Mouse (Mus musculus): ENCODE data around the gene Shd. TPM values are rescaled to one million over a fixed set of nuclear protein-coding genes. Genes with fewer than 3 reads are reported as not detected.

Gene Shd
- total RNA-seq (2012; rRNA removed) (0.21 and 0.47 TPM in 2 replicates), total RNA-seq (2014; rRNA removed) (0.46 TPM in 1 of 2 replicates, not detected in the other), polyA plus RNA-seq (2012; ENCODE audit: insufficient read length, low read depth) (0.85 and 0.87 TPM in 2 replicates)

GRCm38 (mm10) chr17:55969966-55970891 is at the start of gene Shd:
Gene Shd, plus strand, starts transcription at chr17:55970467.
- no peaks in the 10 kb centered on the region for H3K27me3 ChIP-seq (replicated peaks)
- no peak for TF ChIP-seq EP300 (IDR thresholded peaks at IDR 0.05; ENCODE audit: low read length)
- no peak for TF ChIP-seq CTCF (conservative IDR thresholded peaks at IDR 0.05 in 1 of 2, IDR thresholded peaks at IDR 0.05 in 1 of 2; ENCODE audit: low read depth in 2 of 2, low read length in 2 of 2)
- TF ChIP-seq RCOR1 (conservative IDR thresholded peaks at IDR 0.05; ENCODE audit: low read depth, low read length) = no peak
- H3K4me1 ChIP-seq (ENCODE audit: control insufficient read depth in 1 of 2, insufficient read depth in 2 of 2) = peaks cover 0 to 16% of the 10 kb centered on the region in 2 experiments; a peak in 3 of 4 replicates
- dilution Hi-C loops (cut with MboI; ENCODE audit: extremely low pct_ligation_motif_present, extremely low pct_unique_long_range_greater_than_20kb, low sequenced_read_pairs) (no loop called here), in situ Hi-C loops (cut with MboI; ENCODE audit: low pct_ligation_motif_present, low pct_unique_long_range_greater_than_20kb, low sequenced_read_pairs) (loop anchor here (5.0 kb wide), 1 partner anchor 37 kb away; the partner anchor contains the start of genes Mpnd and Stap2)
- H3K4me2 ChIP-seq (ENCODE audit: insufficient read depth, low read depth, poor library complexity, severe bottlenecking) = no peak within 1 kb of the TSS
- no peaks in the 10 kb centered on the region for H3K79me2 ChIP-seq (replicated peaks; ENCODE audit: control insufficient read depth, extremely low read depth, insufficient read depth, poor library complexity, severe bottlenecking)
- no peak within 1 kb of the TSS for H3K9ac ChIP-seq (ENCODE audit: insufficient read depth, low read depth)
- no peak within 1 kb of the TSS for H3K27ac ChIP-seq (ENCODE audit: insufficient read depth, low read depth)
- no peak for DNase-seq (ENCODE audit: extremely low read depth)
- H3K36me3 ChIP-seq (replicated peaks in 1 of 2; ENCODE audit: control insufficient read depth in 1 of 2, insufficient read depth in 1 of 2, low read length in 1 of 2) = peaks cover 21 to 50% of the 10 kb centered on the region in 2 experiments
- no peaks in the 10 kb centered on the region for H3K9me3 ChIP-seq (replicated peaks; ENCODE audit: low read length)
- no peak within 1 kb of the TSS for H3K4me3 ChIP-seq (replicated peaks in 1 of 3; ENCODE audit: low read depth in 2 of 3, low read length in 2 of 3, poor library complexity in 1 of 3)

DNA sequence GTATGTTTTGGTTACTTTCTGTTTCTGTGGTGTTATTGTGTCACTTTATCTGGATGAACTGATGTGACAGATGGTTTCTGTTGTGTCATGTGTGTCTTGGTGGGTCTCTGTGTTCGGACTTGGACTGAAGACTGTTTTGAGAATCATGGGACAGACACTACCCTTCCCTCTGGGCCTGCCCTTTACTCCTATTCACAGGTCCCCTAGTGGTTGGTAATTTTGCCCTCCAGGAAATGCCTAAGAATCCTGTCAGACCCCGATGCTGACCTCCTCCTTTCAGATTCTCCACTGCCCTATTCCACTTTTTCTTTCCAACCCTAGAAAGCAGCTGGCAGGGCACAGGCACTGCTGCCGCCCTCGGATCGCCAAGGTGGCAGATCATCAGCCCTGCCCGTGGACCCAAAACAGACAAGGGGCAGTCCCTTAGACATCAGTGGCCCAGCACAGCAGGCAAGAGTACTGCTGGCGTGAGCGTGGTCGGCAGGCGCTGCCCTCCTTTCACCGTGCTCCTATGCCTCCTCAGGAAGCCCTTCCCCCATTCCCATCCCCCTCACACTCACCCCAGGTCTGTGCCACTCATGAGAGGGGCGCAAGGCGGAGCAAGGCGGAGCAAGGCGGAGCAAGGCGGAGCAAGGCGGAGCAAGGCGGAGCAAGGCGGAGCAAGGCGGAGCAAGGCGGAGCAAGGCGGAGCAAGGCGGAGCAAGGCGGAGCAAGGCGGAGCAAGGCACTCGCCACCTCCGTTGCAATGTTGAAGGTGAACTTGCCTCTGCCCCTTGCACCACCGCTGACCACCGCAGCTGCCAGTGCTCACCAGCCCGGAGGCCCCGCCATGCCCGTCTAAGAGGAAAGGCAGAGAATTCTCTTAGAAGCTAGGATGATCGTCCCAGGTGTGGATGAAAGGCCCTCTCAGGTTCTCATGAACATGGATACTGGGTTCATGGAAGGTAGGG is 38.4 kb upstream of the Shd start:
- Histone ChIP-seq H3K79me2 (replicated peaks; ENCODE audit: control insufficient read depth, extremely low read depth, insufficient read depth, poor library complexity, severe bottlenecking) (no peaks in the 10 kb centered on the region), H3K4me1 (ENCODE audit: control insufficient read depth in 1 of 2, insufficient read depth in 2 of 2) (no peaks in the 10 kb centered on the region), H3K9ac (ENCODE audit: insufficient read depth, low read depth) (peak overlapping the region; percentile 69), H3K27me3 (replicated peaks) (no peaks in the 10 kb centered on the region), H3K27ac (ENCODE audit: insufficient read depth, low read depth) (peak overlapping the region; percentile 47), H3K4me2 (ENCODE audit: insufficient read depth, low read depth, poor library complexity, severe bottlenecking) (peak overlapping the region; percentile 48), H3K9me3 (replicated peaks; ENCODE audit: low read length) (peaks cover 28% of the 10 kb centered on the region), H3K4me3 (replicated peaks in 1 of 3; ENCODE audit: low read depth in 2 of 3, low read length in 2 of 3, poor library complexity in 1 of 3) (peak overlapping the region; percentile 45 to 58 (median 50)), H3K36me3 (replicated peaks in 1 of 2; ENCODE audit: control insufficient read depth in 1 of 2, insufficient read depth in 1 of 2, low read length in 1 of 2) (peaks cover 0 to 3% of the 10 kb centered on the region in 2 experiments)
- dilution Hi-C loops (cut with MboI; ENCODE audit: extremely low pct_ligation_motif_present, extremely low pct_unique_long_range_greater_than_20kb, low sequenced_read_pairs) = no loop called here
- TF ChIP-seq NELFE (IDR thresholded peaks at IDR 0.05; ENCODE audit: low read depth, low read length) (no peak), RCOR1 (conservative IDR thresholded peaks at IDR 0.05; ENCODE audit: low read depth, low read length) (no peak), NRF1 (IDR thresholded peaks at IDR 0.05; ENCODE audit: low read depth, low read length) (peak; percentile 49), POLR2A (IDR thresholded peaks at IDR 0.05; ENCODE audit: low read depth, low read length) (peak; percentile 54; the same call in 1 of the 2 replicates), EP300 (IDR thresholded peaks at IDR 0.05; ENCODE audit: low read length) (no peak), ZMIZ1 (IDR thresholded peaks at IDR 0.05; ENCODE audit: low read depth, low read length) (no peak; the same call in 1 of the 2 replicates), HCFC1 (IDR thresholded peaks at IDR 0.05; ENCODE audit: low read depth, low read length) (no peak), MXI1 (IDR thresholded peaks at IDR 0.05; ENCODE audit: low read depth, low read length) (0 out of 2 replicates have a peak, but pooled peaks have one; percentile 17), CHD2 (IDR thresholded peaks at IDR 0.05; ENCODE audit: low read length) (peak; percentile 96), E2F4 (IDR thresholded peaks at IDR 0.05; ENCODE audit: insufficient replicate concordance, low read depth, low read length) (no peak), ZNF384 (IDR thresholded peaks at IDR 0.05; ENCODE audit: low read depth, low read length) (no peak)
- DNase-seq (ENCODE audit: extremely low read depth) = peak; percentile 51
- in situ Hi-C loops (cut with MboI; ENCODE audit: low pct_ligation_motif_present, low pct_unique_long_range_greater_than_20kb, low sequenced_read_pairs) = no loop called here
